Mouse (Mus musculus) ES-Bruce4 (cell line): ENCODE results near the gene Maats1. TPM values are rescaled to one million over a fixed set of nuclear protein-coding genes. Genes with fewer than 3 reads are reported as not detected.

Experiments
- H3K27ac ChIP-seq: 2 replicates; pipeline ENCODE4 v1.5.1; 2012; ENCODE audit warnings: low read length, inconsistent platforms; ENCODE audit not compliant: insufficient read depth
- H3K27me3 ChIP-seq: 2 replicates; pipeline ENCODE4 v1.6.1; 2012; ENCODE audit warnings: mild to moderate bottlenecking, low read length, inconsistent platforms; ENCODE audit not compliant: control insufficient read depth, poor library complexity, insufficient read depth, severe bottlenecking
- H3K36me3 ChIP-seq: 2 replicates; pipeline ENCODE4 v1.6.1; 2012; ENCODE audit warnings: inconsistent platforms, mild to moderate bottlenecking, low read length, moderate library complexity; ENCODE audit not compliant: control insufficient read depth, poor library complexity, insufficient read depth, severe bottlenecking
- H3K4me1 ChIP-seq: one replicate; pipeline ENCODE4 v1.8.1; 2011; ENCODE audit warnings: low read length; ENCODE audit not compliant: control insufficient read depth, insufficient read depth
- H3K4me3 ChIP-seq: 2 replicates; pipeline ENCODE4 v1.5.1; 2011; ENCODE audit warnings: low read depth, mild to moderate bottlenecking, low read length
- H3K9ac ChIP-seq: 2 replicates; pipeline ENCODE4 v1.6.1; 2012; ENCODE audit warnings: low read depth, mild to moderate bottlenecking, inconsistent platforms; ENCODE audit not compliant: poor library complexity, severe bottlenecking
- H3K9me3 ChIP-seq: replicated peaks from 2 replicates; pipeline ENCODE4 v1.6.1; 2012; ENCODE audit warnings: mild to moderate bottlenecking, low read length, inconsistent platforms; ENCODE audit not compliant: control insufficient read depth, poor library complexity, insufficient read depth, severe bottlenecking
- CTCF ChIP-seq: IDR thresholded peaks from one replicate; pipeline ENCODE4 v1.8.1; 2011; ENCODE audit warnings: low read depth, low read length
- EP300 ChIP-seq: IDR thresholded peaks from 2 replicates; pipeline ENCODE4 v1.6.1; 2011; ENCODE audit warnings: low read depth, low read length; ENCODE audit not compliant: insufficient read depth
- POLR2A ChIP-seq: IDR thresholded peaks from one replicate; pipeline ENCODE4 v1.8.1; 2011; ENCODE audit warnings: low read length; ENCODE audit not compliant: insufficient read depth
- polyA plus RNA-seq: library from polyadenylated mRNA; stranded (reverse); fragments of >200 nt; gene quantifications from 2 replicates; pipeline ENCODE4 v1.2.4, GENCODE M21; 2011; ENCODE audit warnings: low read depth; ENCODE audit not compliant: missing spikeins, insufficient read depth, insufficient read length

Gene Maats1
- polyA plus RNA-seq, 1 experiment, result 0.58 TPM

DNA sequence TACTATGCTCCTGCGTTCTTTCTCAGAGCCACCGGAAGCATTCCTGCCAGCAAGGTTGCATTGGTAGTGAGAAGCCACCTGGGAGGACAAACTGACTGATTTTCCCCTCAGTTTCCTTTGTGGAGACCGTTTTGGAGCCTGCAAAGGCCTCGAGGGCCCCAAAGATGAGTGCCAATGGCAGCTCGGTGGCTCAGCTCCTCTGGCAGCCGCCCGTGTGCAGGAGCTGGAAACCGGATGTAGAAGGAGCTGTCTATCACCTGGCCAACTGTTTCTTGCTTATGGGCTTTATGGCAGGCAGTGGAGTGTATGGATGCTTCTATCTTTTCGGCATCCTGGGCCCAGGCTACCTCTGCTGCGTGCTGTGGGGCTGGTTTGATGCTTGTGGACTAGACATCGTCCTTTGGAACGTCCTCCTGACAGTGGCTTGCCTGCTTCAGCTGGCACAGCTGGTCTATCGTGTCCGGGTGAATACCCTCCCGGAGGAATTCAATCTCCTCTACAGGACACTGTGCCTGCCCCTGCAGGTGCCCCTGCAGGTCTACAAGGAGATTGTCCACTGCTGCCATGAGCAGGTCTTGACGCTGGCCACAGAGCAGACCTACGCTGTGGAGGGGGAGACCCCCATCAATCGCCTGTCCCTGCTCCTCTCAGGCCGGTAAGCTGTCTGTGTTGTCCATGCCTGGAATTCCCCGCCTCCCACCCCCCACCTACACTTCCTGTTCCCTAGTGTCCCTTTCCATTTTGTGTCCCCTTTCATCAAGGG is 20.7 kb upstream of the Maats1 start:
- TF ChIP-seq POLR2A (no peak), CTCF (no peak), EP300 (no peak)
- Histone ChIP-seq H3K27ac (no peak overlapping the region), H3K4me1 (no peaks in the 10 kb centered on the region), H3K4me3 (no peak overlapping the region), H3K36me3 (no peaks in the 10 kb centered on the region), H3K9ac (no peak overlapping the region), H3K9me3 (no peaks in the 10 kb centered on the region), H3K27me3 (no peaks in the 10 kb centered on the region)

DNA sequence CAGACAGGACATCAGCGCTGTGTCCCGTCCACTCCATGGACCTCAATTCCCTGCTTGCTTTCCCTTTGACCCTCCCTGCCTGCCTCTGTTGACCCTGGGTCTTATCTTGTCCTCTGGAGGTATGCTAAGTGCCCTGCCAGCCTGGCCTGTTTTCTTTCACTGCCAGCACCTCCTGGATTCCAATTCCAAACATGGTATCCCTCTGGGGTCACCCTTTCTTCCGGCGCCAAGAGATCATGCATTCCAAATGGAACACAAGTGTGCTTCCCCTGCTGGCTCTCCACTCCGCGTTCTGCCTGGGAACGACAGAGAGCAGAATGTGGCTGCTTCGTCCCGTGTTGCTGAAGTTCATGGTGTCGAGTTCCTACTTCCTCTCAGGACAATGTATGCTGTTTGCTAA is 20.0 kb upstream of the Maats1 start, which contains the start of gene Popdc2:
TSS of gene Popdc2 (plus strand) at position 277 of the 400 bp plus-strand sequence.
- no peak within 1 kb of the TSS for H3K27ac ChIP-seq
- no peaks in the 10 kb centered on the region for H3K9me3 ChIP-seq
- no peak for TF ChIP-seq CTCF
- no peak for TF ChIP-seq EP300
- TF ChIP-seq POLR2A, result no peak
- no peaks in the 10 kb centered on the region for H3K27me3 ChIP-seq
- no peaks in the 10 kb centered on the region for H3K36me3 ChIP-seq
- no peaks in the 10 kb centered on the region for H3K4me1 ChIP-seq
- H3K4me3 ChIP-seq, result no peak within 1 kb of the TSS
- no peak within 1 kb of the TSS for H3K9ac ChIP-seq

DNA sequence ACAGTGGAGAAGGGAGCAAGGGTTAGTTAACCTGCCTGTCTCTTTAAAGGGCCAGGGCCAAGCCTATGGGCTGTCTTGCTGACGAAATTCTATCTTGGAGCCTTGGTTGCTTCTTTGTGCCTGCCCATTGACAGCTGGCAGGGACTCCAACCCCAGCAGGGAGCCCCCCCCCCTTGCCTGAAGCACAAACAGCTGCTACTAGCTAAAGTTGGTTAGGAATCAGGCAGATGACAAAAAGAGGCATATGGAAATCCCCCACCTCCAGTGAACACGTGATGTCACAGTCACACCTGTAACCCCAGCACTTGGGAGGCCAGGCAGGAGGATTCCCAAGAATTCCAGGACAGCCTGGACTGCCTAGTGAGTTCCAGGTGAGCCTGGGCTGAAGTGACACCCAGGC is 18.4 kb upstream of the Maats1 start:
- H3K4me3 ChIP-seq, result no peak overlapping the region
- H3K9ac ChIP-seq, result no peak overlapping the region
- H3K36me3 ChIP-seq, result 0 out of 2 replicates have a peak, but pooled peaks cover 3% of the 10 kb centered on the region
- H3K9me3 ChIP-seq, result no peaks in the 10 kb centered on the region
- no peaks in the 10 kb centered on the region for H3K4me1 ChIP-seq
- H3K27ac ChIP-seq, result no peak overlapping the region
- no peaks in the 10 kb centered on the region for H3K27me3 ChIP-seq
- TF ChIP-seq POLR2A (no peak), EP300 (no peak), CTCF (no peak)

DNA sequence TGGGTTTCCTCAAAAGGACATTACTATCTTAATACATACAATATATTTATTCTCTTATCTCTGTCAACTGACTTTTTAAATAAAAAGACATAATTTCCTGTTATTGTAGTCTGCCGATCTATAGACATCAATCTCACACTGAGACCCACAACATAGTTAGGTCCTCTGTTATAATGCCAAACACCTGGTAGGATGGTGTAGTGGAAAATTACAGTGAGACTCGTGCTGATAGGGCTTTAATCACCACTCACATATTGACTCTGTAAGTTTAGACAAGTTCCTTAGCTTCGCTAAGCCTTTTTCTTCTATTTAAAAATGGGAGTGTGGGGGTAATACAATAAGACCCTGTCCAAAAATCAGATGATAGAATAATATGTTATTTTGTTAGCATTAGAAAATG is 17.9 kb upstream of the Maats1 start:
- Histone ChIP-seq H3K27me3 (no peaks in the 10 kb centered on the region), H3K4me1 (no peaks in the 10 kb centered on the region), H3K4me3 (no peak overlapping the region), H3K27ac (no peak overlapping the region), H3K9ac (no peak overlapping the region), H3K9me3 (no peaks in the 10 kb centered on the region), H3K36me3 (0 out of 2 replicates have a peak, but pooled peaks cover 3% of the 10 kb centered on the region)
- TF ChIP-seq POLR2A (no peak), CTCF (no peak), EP300 (no peak)

DNA sequence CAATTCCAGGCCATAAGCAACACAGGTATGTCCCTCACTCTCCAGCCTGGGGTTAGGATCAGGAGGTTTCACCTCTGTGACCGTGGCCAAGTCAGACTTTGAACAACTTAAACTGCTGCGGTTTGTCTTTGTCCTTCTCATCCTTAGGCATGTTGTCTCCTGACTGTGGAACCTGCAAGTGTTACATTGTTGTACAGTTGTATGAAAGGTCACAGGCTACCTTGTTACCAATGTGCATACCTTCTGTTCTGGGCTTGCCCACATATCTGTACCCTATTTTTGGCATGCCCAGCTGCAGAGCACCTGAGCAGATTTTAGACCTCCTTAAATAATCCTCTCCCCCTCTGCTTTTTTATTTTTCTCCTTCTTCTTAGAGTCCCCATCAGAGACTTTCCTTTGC is 17.3 kb upstream of the Maats1 start:
- Histone ChIP-seq H3K9ac (no peak overlapping the region), H3K27ac (no peak overlapping the region), H3K4me3 (no peak overlapping the region), H3K27me3 (no peaks in the 10 kb centered on the region), H3K36me3 (0 out of 2 replicates have a peak, but pooled peaks cover 3% of the 10 kb centered on the region), H3K9me3 (no peaks in the 10 kb centered on the region), H3K4me1 (no peaks in the 10 kb centered on the region)
- no peak for TF ChIP-seq EP300
- TF ChIP-seq CTCF, result no peak
- TF ChIP-seq POLR2A, result no peak

DNA sequence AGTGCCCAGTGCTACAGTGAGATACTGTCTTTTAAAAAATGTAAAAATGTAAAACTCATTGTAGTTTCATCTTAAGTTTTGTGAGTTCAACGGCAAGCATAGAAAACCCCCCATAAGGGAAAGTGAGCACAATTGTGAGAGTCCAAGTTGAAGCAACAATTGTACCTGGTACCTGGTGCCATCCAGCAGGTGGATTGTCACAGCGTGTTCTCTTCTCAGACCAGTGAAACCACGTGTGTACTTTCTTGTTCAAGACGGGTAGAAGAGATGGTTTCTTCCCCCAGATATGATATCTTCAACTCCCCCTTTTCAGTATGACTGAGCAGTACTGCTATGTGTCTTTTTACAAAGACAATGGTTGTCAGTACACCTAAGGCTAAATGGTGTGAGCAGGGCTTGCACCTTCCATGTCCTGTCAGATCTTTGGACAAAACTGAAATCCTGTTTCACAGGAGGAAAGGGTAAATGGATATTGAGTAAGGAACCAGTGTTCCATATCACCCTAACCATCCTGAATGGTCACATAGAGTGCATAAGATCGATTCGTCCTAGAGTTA is 16.4 kb upstream of the Maats1 start:
- no peak overlapping the region for H3K27ac ChIP-seq
- H3K27me3 ChIP-seq, result no peaks in the 10 kb centered on the region
- TF ChIP-seq CTCF, result no peak
- TF ChIP-seq POLR2A, result no peak
- no peak for TF ChIP-seq EP300
- no peaks in the 10 kb centered on the region for H3K9me3 ChIP-seq
- H3K9ac ChIP-seq, result no peak overlapping the region
- no peaks in the 10 kb centered on the region for H3K4me1 ChIP-seq
- no peak overlapping the region for H3K4me3 ChIP-seq
- 0 out of 2 replicates have a peak, but pooled peaks cover 5% of the 10 kb centered on the region for H3K36me3 ChIP-seq
